Comparison of ENCODE assay signal across 16 mouse cellular contexts in the genomic region with DNA sequence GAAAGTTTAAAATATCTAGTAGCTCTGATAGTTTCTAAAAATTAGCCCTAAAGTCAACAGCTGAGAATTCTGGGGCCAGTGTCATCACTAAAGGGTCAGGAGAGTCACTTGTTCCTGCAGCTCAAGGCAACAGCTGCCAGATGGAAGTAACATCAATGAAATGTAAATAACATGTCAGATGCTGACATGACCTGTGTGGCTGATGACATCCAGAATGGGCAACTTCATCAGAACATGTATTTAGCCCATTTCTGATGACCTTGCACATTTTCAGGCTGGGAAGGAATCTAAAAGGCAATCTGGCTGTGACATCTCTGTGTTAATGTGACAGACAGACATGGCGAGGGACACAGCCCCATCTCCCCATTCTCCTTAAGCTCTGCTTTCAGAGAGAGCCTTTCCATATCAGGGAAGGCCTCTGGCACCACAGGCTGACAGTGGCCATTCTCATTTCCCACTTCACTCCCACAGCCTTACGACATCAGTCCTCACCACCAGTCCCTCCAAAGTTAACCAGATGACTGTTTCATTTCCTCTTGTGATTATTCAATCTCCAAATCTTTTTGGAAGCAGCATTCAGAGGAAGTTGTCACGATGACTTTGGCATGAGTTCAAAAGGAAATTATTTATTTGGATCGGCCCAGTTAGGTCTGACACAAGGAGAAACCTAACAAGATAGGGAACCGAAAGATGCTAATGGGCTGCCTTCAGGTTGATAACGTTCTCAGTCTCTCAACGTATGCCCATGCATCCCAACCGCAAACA.
DNase-seq lines count a peak whose midpoint lies in the region; ATAC-seq and TF ChIP-seq lines count a peak whose summit lies in the region.
"Had no signal": no experiment of that assay in that cellular context is flagged by ENCODE, and none has a peak within 500 bp of the region (broad histone marks: within the 10 kb centered on the region; RNA-seq: fewer than 3 reads in every experiment).

No protein-coding gene starts in this region.

- no peaks in the 10 kb centered on the region for H3K27me3 ChIP-seq in lung, postnatal 0 days (replicated peaks; ENCODE audit: insufficient read depth, low read length)
- H3K27me3 ChIP-seq: embryonic facial prominence, embryonic 12.5 days; limb, embryonic 13.5 days; neural tube, embryonic 15.5 days had no signal

- H3K9me3 ChIP-seq in lung, postnatal 0 days (ENCODE audit: low read length) = no peaks in the 10 kb centered on the region
- H3K9me3 ChIP-seq: embryonic facial prominence, embryonic 12.5 days; forebrain, embryonic 10.5 days; limb, embryonic 13.5 days; neural tube, embryonic 15.5 days had no signal

- no peak overlapping the region for H3K4me3 ChIP-seq in lung, postnatal 0 days (ENCODE audit: low read depth, low read length)
- H3K4me3 ChIP-seq: embryonic facial prominence, embryonic 12.5 days; forebrain, embryonic 10.5 days; limb, embryonic 13.5 days; neural tube, embryonic 15.5 days had no signal

- H3K4me2 ChIP-seq in lung, postnatal 0 days (replicated peaks; ENCODE audit: low read depth, low read length) = no peak overlapping the region
- H3K4me2 ChIP-seq: embryonic facial prominence, embryonic 12.5 days; limb, embryonic 13.5 days; neural tube, embryonic 15.5 days had no signal

- H3K36me3 ChIP-seq in lung, postnatal 0 days (ENCODE audit: insufficient read depth, low read length) = no peaks in the 10 kb centered on the region
- H3K36me3 ChIP-seq: embryonic facial prominence, embryonic 12.5 days; forebrain, embryonic 10.5 days; limb, embryonic 13.5 days; neural tube, embryonic 15.5 days had no signal

- TF ChIP-seq CTCF in lung, postnatal 0 days (IDR thresholded peaks at IDR 0.05) = no peak

- H3K4me1 ChIP-seq in lung, postnatal 0 days (ENCODE audit: insufficient read depth, low read depth, low read length) = 0 out of 2 replicates have a peak, but pooled peaks cover 3% of the 10 kb centered on the region
- H3K4me1 ChIP-seq: embryonic facial prominence, embryonic 12.5 days; neural tube, embryonic 15.5 days had no signal

- peak; percentile 83 for ATAC-seq in lung, postnatal 0 days
- ATAC-seq in monocyte, adult 5-6 weeks (replicated peaks; ENCODE audit: insufficient number of reproducible peaks, low FRiP score, low TSS enrichment, poor library complexity, severe bottlenecking) = peak; percentile 80
- ATAC-seq: midbrain, embryonic 16.5 days had no signal

- peak; percentile 20 for DNase-seq in embryo, embryonic 10 days (ENCODE audit: low spot score)
- no peak for DNase-seq in embryo, embryonic 11 days
- peak; percentile 37 for DNase-seq in kidney, adult 9 months
- no peak for DNase-seq in kidney, postnatal 10 days
- DNase-seq in lung, postnatal 0 days (ENCODE audit: low spot score) = peak; percentile 74
- DNase-seq in gastrocnemius, postnatal 10 days = no peak
- DNase-seq in T-cell, adult 2 months (ENCODE audit: low spot score) = no peak
- DNase-seq: cerebellum, adult 2 months; kidney, postnatal 25 days; layer of hippocampus, postnatal 36 days had no signal

- 43% methylated on average over 8 of the region's 8 CpGs for WGBS in lung, postnatal 0 days

- H3K9ac ChIP-seq in lung, postnatal 0 days (replicated peaks; ENCODE audit: low read depth) = no peak overlapping the region
- H3K9ac ChIP-seq: embryonic facial prominence, embryonic 12.5 days; limb, embryonic 13.5 days; neural tube, embryonic 15.5 days had no signal

- TF ChIP-seq EP300 in lung, postnatal 0 days (IDR thresholded peaks at IDR 0.05) = peak; percentile 52

- H3K27ac ChIP-seq in lung, postnatal 0 days (ENCODE audit: low read length) = peak overlapping the region; percentile 38; the same call in 1 of the 2 replicates
- H3K27ac ChIP-seq: embryonic facial prominence, embryonic 12.5 days; forebrain, embryonic 10.5 days; limb, embryonic 13.5 days; neural tube, embryonic 15.5 days had no signal

Comparison
In these comparisons a context has a peak if more than half of its experiments do, and no peak if none do; other contexts are left out.
1. DNase-seq: peak in embryo, embryonic 10 days (single experiment), kidney, adult 9 months (single experiment) and lung, postnatal 0 days (single experiment); none in embryo, embryonic 11 days (single experiment), kidney, postnatal 10 days (single experiment), gastrocnemius, postnatal 10 days (single experiment) and T-cell, adult 2 months (single experiment).